Mouse (Mus musculus): ENCODE measurements around the gene Psg28. TPM values are rescaled to one million over a fixed set of nuclear protein-coding genes. Genes with fewer than 3 reads are reported as not detected.
"Not testable (repeated sequence)": the region's sequence is repeated elsewhere in the genome, so short reads cannot be mapped to it uniquely, and the experiment has no call there.

The Psg28 gene
- not detected in 2 replicates for polyA plus RNA-seq (2014; fragmentation: Nextera tagmentation; extraction: Ambion mirVana)

- not testable (repeated sequence) for ATAC-seq (replicated peaks; ENCODE audit: low FRiP score); H3K4me1 ChIP-seq (replicated peaks; ENCODE audit: control insufficient read depth, insufficient read depth, low read length); H3K36me3 ChIP-seq (ENCODE audit: control insufficient read depth, insufficient read depth, low read length); H3K4me3 ChIP-seq (ENCODE audit: low read depth, low read length); H3K27me3 ChIP-seq (replicated peaks; ENCODE audit: control insufficient read depth, insufficient read depth, low read length); H3K9me3 ChIP-seq (ENCODE audit: control insufficient read depth, low read length); H3K27ac ChIP-seq (ENCODE audit: low read depth, low read length); DNase-seq (ENCODE audit: low spot score); H3K4me2 ChIP-seq; H3K9ac ChIP-seq (ENCODE audit: low read depth, low read length)
- 67% methylated on average over 2 of the region's 2 CpGs for WGBS
Observed at GRCm38 (mm10) chr7:18431941-18432340, at the start of gene Psg28. Gene Psg28, minus strand, starts transcription at chr7:18432041.

- Histone ChIP-seq H3K4me3 (ENCODE audit: low read depth, low read length) (no peak overlapping the region), H3K4me1 (replicated peaks; ENCODE audit: control insufficient read depth, insufficient read depth, low read length) (no peaks in the 10 kb centered on the region), H3K9ac (ENCODE audit: low read depth, low read length) (no peak overlapping the region), H3K27me3 (replicated peaks; ENCODE audit: control insufficient read depth, insufficient read depth, low read length) (no peaks in the 10 kb centered on the region), H3K4me2 (no peak overlapping the region), H3K27ac (ENCODE audit: low read depth, low read length) (no peak overlapping the region), H3K9me3 (ENCODE audit: control insufficient read depth, low read length) (peaks cover 14% of the 10 kb centered on the region), H3K36me3 (ENCODE audit: control insufficient read depth, insufficient read depth, low read length) (no peaks in the 10 kb centered on the region)
- WGBS: 39% methylated on average over 11 of the region's 11 CpGs
- DNase-seq (ENCODE audit: low spot score): no peak
- no peak for ATAC-seq (replicated peaks; ENCODE audit: low FRiP score)
Observed at GRCm38 (mm10) chr7:18403407-18403806, 28.4 kb downstream of the Psg28 start.

GRCm38 (mm10) chr7:18402527-18403237 is 29.2 kb downstream of the Psg28 start:
- no peaks in the 10 kb centered on the region for H3K36me3 ChIP-seq (ENCODE audit: control insufficient read depth, insufficient read depth, low read length)
- DNase-seq (ENCODE audit: low spot score) (no peak), ATAC-seq (replicated peaks; ENCODE audit: low FRiP score) (no peak)
- H3K4me2 ChIP-seq: no peak overlapping the region
- no peak overlapping the region for H3K4me3 ChIP-seq (ENCODE audit: low read depth, low read length)
- H3K9me3 ChIP-seq (ENCODE audit: control insufficient read depth, low read length): peaks cover 14% of the 10 kb centered on the region
- 37% methylated on average over 35 of the region's 35 CpGs for WGBS
- no peaks in the 10 kb centered on the region for H3K4me1 ChIP-seq (replicated peaks; ENCODE audit: control insufficient read depth, insufficient read depth, low read length)
- H3K9ac ChIP-seq (ENCODE audit: low read depth, low read length): no peak overlapping the region
- no peak overlapping the region for H3K27ac ChIP-seq (ENCODE audit: low read depth, low read length)
- no peaks in the 10 kb centered on the region for H3K27me3 ChIP-seq (replicated peaks; ENCODE audit: control insufficient read depth, insufficient read depth, low read length)

GRCm38 (mm10) chr7:18391483-18391882 is 40.4 kb downstream of the Psg28 start:
- H3K4me2 ChIP-seq; H3K36me3 ChIP-seq (ENCODE audit: control insufficient read depth, insufficient read depth, low read length); H3K9ac ChIP-seq (ENCODE audit: low read depth, low read length); ATAC-seq (replicated peaks; ENCODE audit: low FRiP score); H3K27ac ChIP-seq (ENCODE audit: low read depth, low read length); H3K9me3 ChIP-seq (ENCODE audit: control insufficient read depth, low read length); H3K27me3 ChIP-seq (replicated peaks; ENCODE audit: control insufficient read depth, insufficient read depth, low read length); H3K4me3 ChIP-seq (ENCODE audit: low read depth, low read length); H3K4me1 ChIP-seq (replicated peaks; ENCODE audit: control insufficient read depth, insufficient read depth, low read length); DNase-seq (ENCODE audit: low spot score): not testable (repeated sequence)
- 80% methylated on average over 4 of the region's 4 CpGs for WGBS

- Histone ChIP-seq H3K4me1 (replicated peaks; ENCODE audit: control insufficient read depth, insufficient read depth, low read length) (no peaks in the 10 kb centered on the region), H3K27ac (ENCODE audit: low read depth, low read length) (no peak overlapping the region), H3K36me3 (ENCODE audit: control insufficient read depth, insufficient read depth, low read length) (no peaks in the 10 kb centered on the region), H3K27me3 (replicated peaks; ENCODE audit: control insufficient read depth, insufficient read depth, low read length) (no peaks in the 10 kb centered on the region), H3K4me3 (ENCODE audit: low read depth, low read length) (no peak overlapping the region), H3K9me3 (ENCODE audit: control insufficient read depth, low read length) (peaks cover 11% of the 10 kb centered on the region), H3K9ac (ENCODE audit: low read depth, low read length) (no peak overlapping the region), H3K4me2 (no peak overlapping the region)
- ATAC-seq (replicated peaks; ENCODE audit: low FRiP score) (no peak), DNase-seq (ENCODE audit: low spot score) (no peak)
- 53% methylated on average over 2 of the region's 2 CpGs for WGBS
Observed at GRCm38 (mm10) chr7:18378295-18378694, 53.5 kb downstream of the Psg28 start.

Small RNA genes lying within 50 kb of the gene (microRNA-seq; reads per million reads assigned to microRNA genes)
- gene Gm24715 (ENCODE audit: borderline number of aligned reads): not detected

Other genes starting within 250 kb of the Psg28 start
- not detected in 2 replicates for gene Mill1, start 186.7 kb downstream of the Psg28 start, polyA plus RNA-seq (2014; fragmentation: Nextera tagmentation; extraction: Ambion mirVana)
- gene Psg18, start 77.0 kb downstream of the Psg28 start, polyA plus RNA-seq (2014; fragmentation: Nextera tagmentation; extraction: Ambion mirVana): not detected in 2 replicates
- not detected in 2 replicates for gene Psg26, start 52.1 kb upstream of the Psg28 start, polyA plus RNA-seq (2014; fragmentation: Nextera tagmentation; extraction: Ambion mirVana)
- gene Psg25, start 100.2 kb upstream of the Psg28 start, polyA plus RNA-seq (2014; fragmentation: Nextera tagmentation; extraction: Ambion mirVana): not detected in 2 replicates
- gene Psg27, start 135.3 kb upstream of the Psg28 start, polyA plus RNA-seq (2014; fragmentation: Nextera tagmentation; extraction: Ambion mirVana): not detected in 2 replicates
- not detected in 2 replicates for gene Psg23, start 184.5 kb upstream of the Psg28 start, polyA plus RNA-seq (2014; fragmentation: Nextera tagmentation; extraction: Ambion mirVana)
- not detected in 2 replicates for gene Psg21, start 224.7 kb upstream of the Psg28 start, polyA plus RNA-seq (2014; fragmentation: Nextera tagmentation; extraction: Ambion mirVana)